Mouse (Mus musculus): ENCODE measurements at regions not wholly inside any gene's neighbourhood (a gene's known extent, or its start where the extent isn't known, plus 50 kb on each side); places are given as distances from the start of the nearest gene placed in this dataset.

- Histone ChIP-seq H3K4me2 (ENCODE audit: low read depth, low read length) (no peak overlapping the region), H3K9me3 (ENCODE audit: low read length) (no peaks in the 10 kb centered on the region), H3K27me3 (ENCODE audit: insufficient read depth, low read length) (no peaks in the 10 kb centered on the region), H3K27ac (ENCODE audit: low read depth) (no peak overlapping the region), H3K4me1 (ENCODE audit: insufficient read depth) (no peaks in the 10 kb centered on the region), H3K9ac (replicated peaks) (no peak overlapping the region), H3K36me3 (replicated peaks; ENCODE audit: insufficient read depth, low read length) (no peaks in the 10 kb centered on the region), H3K4me3 (ENCODE audit: low read depth, low read length) (no peak overlapping the region)
- TF ChIP-seq EP300 (IDR thresholded peaks at IDR 0.05; ENCODE audit: low read depth) (no peak; the same call in 1 of the 2 replicates), CTCF (IDR thresholded peaks at IDR 0.05; ENCODE audit: low read depth) (no peak)
- ATAC-seq (0 out of 2 replicates have a peak, but pooled peaks have one; percentile 23), DNase-seq (no peak)
- 39% methylated on average over 2 of the region's 2 CpGs for WGBS (ENCODE audit: insufficient replicate concordance)
These were observed 136.8 kb upstream of the Meis1 start for GRCm38 (mm10) chr11:19155617-19155983.

DNA sequence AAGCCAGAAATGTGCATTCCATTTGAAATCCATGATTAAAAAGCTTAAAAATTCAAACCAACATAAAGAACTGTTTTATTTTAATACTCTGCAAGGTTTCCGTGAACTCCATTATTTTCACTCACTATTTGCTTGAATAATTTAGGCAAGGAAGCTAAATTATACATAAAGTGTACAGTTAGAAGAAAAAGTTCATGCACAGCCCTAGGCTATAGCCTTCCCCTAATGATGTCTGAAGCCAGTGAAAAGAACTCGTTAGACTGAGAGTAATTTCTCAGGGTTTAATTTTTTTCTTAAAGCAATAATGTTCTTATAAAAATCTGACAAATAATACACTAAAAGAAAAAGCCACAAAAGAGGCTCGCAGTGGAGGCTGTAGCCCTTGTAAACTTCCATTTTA is 141.4 kb upstream of the Meis1 start:
- TF ChIP-seq EP300 (IDR thresholded peaks at IDR 0.05; ENCODE audit: low read depth) (no peak), CTCF (IDR thresholded peaks at IDR 0.05; ENCODE audit: low read depth) (no peak)
- no peak overlapping the region for H3K4me3 ChIP-seq (ENCODE audit: low read depth, low read length)
- H3K27me3 ChIP-seq (ENCODE audit: insufficient read depth, low read length) = no peaks in the 10 kb centered on the region
- WGBS (ENCODE audit: insufficient replicate concordance) = 52% methylated on average over 3 of the region's 3 CpGs
- H3K4me2 ChIP-seq (ENCODE audit: low read depth, low read length) = no peak overlapping the region
- no peak for DNase-seq
- no peaks in the 10 kb centered on the region for H3K36me3 ChIP-seq (replicated peaks; ENCODE audit: insufficient read depth, low read length)
- H3K9me3 ChIP-seq (ENCODE audit: low read length) = no peaks in the 10 kb centered on the region
- H3K27ac ChIP-seq (ENCODE audit: low read depth) = no peak overlapping the region
- H3K4me1 ChIP-seq (ENCODE audit: insufficient read depth) = no peaks in the 10 kb centered on the region
- H3K9ac ChIP-seq (replicated peaks) = no peak overlapping the region
- no peak for ATAC-seq

- no peak overlapping the region for H3K27ac ChIP-seq (ENCODE audit: low read depth)
- no peak for TF ChIP-seq EP300 (IDR thresholded peaks at IDR 0.05; ENCODE audit: low read depth)
- no peak for TF ChIP-seq CTCF (IDR thresholded peaks at IDR 0.05; ENCODE audit: low read depth)
- H3K27me3 ChIP-seq (ENCODE audit: insufficient read depth, low read length) = no peaks in the 10 kb centered on the region
- WGBS (ENCODE audit: insufficient replicate concordance) = 32% methylated on average over 5 of the region's 5 CpGs
- H3K4me3 ChIP-seq (ENCODE audit: low read depth, low read length) = no peak overlapping the region
- ATAC-seq = no peak
- H3K4me2 ChIP-seq (ENCODE audit: low read depth, low read length) = no peak overlapping the region
- H3K9me3 ChIP-seq (ENCODE audit: low read length) = no peaks in the 10 kb centered on the region
- no peak overlapping the region for H3K9ac ChIP-seq (replicated peaks)
- no peaks in the 10 kb centered on the region for H3K4me1 ChIP-seq (ENCODE audit: insufficient read depth)
- DNase-seq = no peak
- H3K36me3 ChIP-seq (replicated peaks; ENCODE audit: insufficient read depth, low read length) = no peaks in the 10 kb centered on the region
These were observed 141.9 kb upstream of the Meis1 start for GRCm38 (mm10) chr11:19160669-19161068.

DNA sequence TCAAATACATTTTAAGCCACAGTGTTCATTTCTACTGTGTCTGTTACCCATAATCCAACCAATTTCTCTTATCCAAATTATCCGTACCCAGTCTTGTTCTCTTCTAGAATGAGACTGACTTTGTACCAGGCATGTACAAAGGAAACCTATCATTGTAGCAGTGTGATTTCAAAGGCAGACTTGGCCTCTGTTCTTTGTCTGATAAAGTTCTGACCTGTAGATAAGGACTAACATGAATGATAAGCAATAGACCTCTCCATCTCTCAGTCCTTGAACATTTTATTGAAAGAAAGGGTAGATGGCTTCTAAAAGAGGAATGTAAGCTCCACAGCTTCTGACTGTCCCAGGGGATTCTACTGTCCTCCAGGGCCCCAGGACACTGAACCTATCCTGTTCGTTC is 152.2 kb upstream of the Meis1 start:
- no peaks in the 10 kb centered on the region for H3K36me3 ChIP-seq (replicated peaks; ENCODE audit: insufficient read depth, low read length)
- ATAC-seq (no peak), DNase-seq (no peak)
- TF ChIP-seq EP300 (IDR thresholded peaks at IDR 0.05; ENCODE audit: low read depth) (no peak), CTCF (IDR thresholded peaks at IDR 0.05; ENCODE audit: low read depth) (no peak)
- no peak overlapping the region for H3K4me3 ChIP-seq (ENCODE audit: low read depth, low read length)
- H3K9ac ChIP-seq (replicated peaks) = no peak overlapping the region
- no peak overlapping the region for H3K27ac ChIP-seq (ENCODE audit: low read depth)
- WGBS (ENCODE audit: insufficient replicate concordance) = 67% methylated on average over 2 of the region's 2 CpGs
- H3K4me1 ChIP-seq (ENCODE audit: insufficient read depth) = no peaks in the 10 kb centered on the region
- H3K4me2 ChIP-seq (ENCODE audit: low read depth, low read length) = no peak overlapping the region
- H3K9me3 ChIP-seq (ENCODE audit: low read length) = no peaks in the 10 kb centered on the region
- no peaks in the 10 kb centered on the region for H3K27me3 ChIP-seq (ENCODE audit: insufficient read depth, low read length)

GRCm38 (mm10) chr11:19174305-19175017 is 155.7 kb upstream of the Meis1 start:
- H3K36me3 ChIP-seq (replicated peaks; ENCODE audit: insufficient read depth, low read length) = no peaks in the 10 kb centered on the region
- no peak overlapping the region for H3K4me2 ChIP-seq (ENCODE audit: low read depth, low read length)
- H3K4me3 ChIP-seq (ENCODE audit: low read depth, low read length) = no peak overlapping the region

DNA sequence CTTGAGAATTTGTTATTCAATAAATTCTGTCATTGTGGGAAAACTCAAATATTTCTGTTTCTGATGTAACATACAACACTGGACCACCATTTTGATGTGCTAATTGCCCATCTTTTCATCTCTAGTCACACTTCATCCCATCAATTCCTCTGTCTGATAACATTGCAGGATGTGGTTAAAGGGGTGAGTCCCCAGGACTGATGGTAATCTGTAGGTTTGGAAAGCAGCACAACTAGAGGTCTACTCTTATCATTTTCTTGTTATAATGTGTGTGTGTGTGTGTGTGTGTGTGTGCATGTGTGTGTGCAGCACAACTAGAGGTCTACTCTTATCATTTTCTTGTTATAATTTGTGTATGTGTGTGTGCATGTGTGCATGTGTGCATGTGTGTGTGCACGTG is 160.5 kb upstream of the Meis1 start:
- no peak for DNase-seq
- TF ChIP-seq CTCF (IDR thresholded peaks at IDR 0.05; ENCODE audit: low read depth) = no peak
- no peak for TF ChIP-seq EP300 (IDR thresholded peaks at IDR 0.05; ENCODE audit: low read depth)
- H3K4me2 ChIP-seq (ENCODE audit: low read depth, low read length) = no peak overlapping the region
- H3K9me3 ChIP-seq (ENCODE audit: low read length) = no peaks in the 10 kb centered on the region; the same call in 1 of the 2 replicates
- no peak overlapping the region for H3K4me3 ChIP-seq (ENCODE audit: low read depth, low read length)
- 78% methylated on average over 1 of the region's 1 CpGs for WGBS (ENCODE audit: insufficient replicate concordance)
- H3K36me3 ChIP-seq (replicated peaks; ENCODE audit: insufficient read depth, low read length) = no peaks in the 10 kb centered on the region
- H3K27me3 ChIP-seq (ENCODE audit: insufficient read depth, low read length) = no peaks in the 10 kb centered on the region
- H3K4me1 ChIP-seq (ENCODE audit: insufficient read depth) = no peaks in the 10 kb centered on the region
- ATAC-seq = no peak
- no peak overlapping the region for H3K9ac ChIP-seq (replicated peaks)
- H3K27ac ChIP-seq (ENCODE audit: low read depth) = no peak overlapping the region

More at GRCm38 (mm10) chr11:19174305-19175017, 155.7 kb upstream of the Meis1 start:
- TF ChIP-seq EP300 (IDR thresholded peaks at IDR 0.05; ENCODE audit: low read depth) (no peak), CTCF (IDR thresholded peaks at IDR 0.05; ENCODE audit: low read depth) (no peak)
- H3K4me1 ChIP-seq (ENCODE audit: insufficient read depth) = no peaks in the 10 kb centered on the region
- H3K27me3 ChIP-seq (ENCODE audit: insufficient read depth, low read length) = no peaks in the 10 kb centered on the region
- no peak for ATAC-seq
- no peak for DNase-seq
- 81% methylated on average over 13 of the region's 13 CpGs for WGBS (ENCODE audit: insufficient replicate concordance)
- no peak overlapping the region for H3K27ac ChIP-seq (ENCODE audit: low read depth)
- H3K9ac ChIP-seq (replicated peaks) = no peak overlapping the region
- no peaks in the 10 kb centered on the region for H3K9me3 ChIP-seq (ENCODE audit: low read length)
